Mouse (Mus musculus) CH12F3 (cell line): ENCODE results near the gene Rnd2.
"Not testable (repeated sequence)": the region's sequence is repeated elsewhere in the genome, so short reads cannot be mapped to it uniquely, and the experiment has no call there.

Source experiments
- in situ Hi-C: fragments of 300-500 bp; cut with MboI; formaldehyde crosslinking; loops from 2 replicates; pipeline ENCODE4 v1.14.3; 2020; ENCODE audit warnings: low sequenced_read_pairs

Rnd2 gene

DNA sequence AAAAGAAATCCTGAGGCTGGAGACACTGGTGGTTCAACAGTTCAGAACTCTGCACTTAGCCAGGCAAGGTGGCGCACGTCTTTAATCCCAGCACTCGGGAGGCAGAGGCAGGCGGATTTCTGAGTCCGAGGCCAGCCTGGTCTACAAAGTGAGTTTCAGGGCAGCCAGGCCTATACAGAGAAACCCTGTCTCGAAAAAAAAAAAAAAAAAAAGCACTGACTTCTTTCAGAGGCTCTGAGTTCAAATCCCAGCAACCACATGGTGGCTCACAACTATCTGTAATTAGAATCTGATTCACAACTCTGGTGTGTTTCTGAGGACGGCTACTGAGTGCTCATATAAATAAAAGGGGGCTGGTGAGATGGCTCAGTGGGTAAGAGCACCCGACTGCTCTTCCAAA lies 17.9 kb upstream of the Rnd2 start:
- in situ Hi-C loops, result not testable (repeated sequence)

DNA sequence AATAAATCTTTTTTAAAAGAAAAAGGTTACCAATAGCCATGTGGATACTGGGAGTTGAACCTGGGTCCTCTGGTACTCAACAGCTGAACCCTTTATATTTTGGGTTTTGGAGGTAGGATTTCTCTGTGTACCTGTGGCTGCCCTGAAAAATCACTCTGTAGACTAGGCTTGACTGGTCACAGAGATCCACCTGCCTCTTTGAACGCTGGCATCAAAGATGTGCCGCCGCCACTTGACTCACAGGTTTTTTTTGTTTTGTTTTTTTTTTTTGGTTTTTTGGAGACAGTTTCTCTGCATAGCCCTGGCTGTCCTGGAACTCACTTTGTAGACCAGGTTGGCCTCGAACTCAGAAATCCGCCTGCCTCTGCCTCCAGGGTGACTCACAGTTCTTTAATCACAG lies 17.0 kb upstream of the Rnd2 start:
- in situ Hi-C loops, result no loop called here

DNA sequence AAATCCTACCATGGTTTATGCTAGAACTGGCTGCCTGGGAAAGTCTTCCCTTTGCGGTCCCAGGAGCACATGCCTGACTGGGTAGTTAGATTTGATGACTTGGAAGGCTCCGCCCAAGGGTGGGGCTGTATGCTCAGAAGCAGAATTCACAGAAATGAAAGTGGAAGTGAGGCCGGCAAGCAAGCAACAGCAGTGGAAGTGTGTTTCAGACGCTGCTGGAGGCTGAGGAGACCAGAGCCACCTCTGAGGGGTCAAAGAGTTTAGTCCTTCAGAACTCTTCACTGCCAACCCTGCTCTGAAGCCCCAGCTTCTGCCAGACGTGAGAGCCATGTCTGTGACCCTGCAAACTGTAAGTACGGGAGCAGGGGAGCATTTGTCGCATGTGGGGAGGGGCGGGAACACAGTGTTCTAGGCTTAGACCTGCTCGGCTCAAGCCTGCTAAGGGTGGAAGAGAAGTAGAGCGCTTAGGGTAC lies 16.5 kb upstream of the Rnd2 start, which contains the start of gene Ifi35:
Ifi35 (plus strand) TSS at position 134 of the 473 bp plus-strand sequence.
- in situ Hi-C loops, result no loop called here

DNA sequence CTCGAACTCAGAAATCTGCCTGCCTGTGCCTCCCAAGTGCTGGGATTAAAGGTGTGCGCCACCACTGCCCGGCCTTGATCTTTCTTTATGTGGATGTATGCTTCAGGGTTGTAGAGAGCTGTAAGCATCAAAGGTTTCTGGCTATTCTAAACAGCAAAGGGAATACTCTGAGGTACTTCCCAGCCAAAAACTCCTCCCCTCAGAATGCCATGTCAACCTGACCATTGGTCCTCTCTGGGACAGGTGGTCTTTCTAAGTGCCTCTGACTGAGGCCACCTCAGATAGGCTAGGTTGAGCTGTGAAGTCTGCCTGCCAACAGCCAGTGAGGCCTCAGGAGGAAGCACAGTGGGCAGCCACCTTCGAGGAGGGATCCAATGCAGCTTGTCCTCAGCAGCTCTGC lies 15.9 kb upstream of the Rnd2 start:
- in situ Hi-C loops, result no loop called here

DNA sequence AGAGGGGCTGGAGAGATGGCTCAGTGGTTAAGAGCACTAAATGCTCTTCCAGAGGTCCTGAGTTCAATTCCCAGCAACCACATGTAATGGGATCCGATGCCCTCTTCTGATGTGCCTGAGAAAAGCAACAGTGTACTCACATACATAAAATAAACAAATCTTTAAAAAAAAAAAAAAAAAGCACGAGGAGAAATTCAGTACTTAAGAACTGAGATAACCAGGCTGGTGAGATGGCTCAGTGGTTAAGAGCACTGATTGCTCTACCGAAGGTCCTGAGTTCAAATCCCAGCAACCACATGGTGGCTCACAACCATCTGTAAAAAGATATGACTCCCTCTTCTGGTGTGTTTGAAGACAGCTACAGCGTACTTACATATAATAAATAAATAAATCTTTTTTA lies 15.2 kb upstream of the Rnd2 start:
- in situ Hi-C loops, result not testable (repeated sequence)

DNA sequence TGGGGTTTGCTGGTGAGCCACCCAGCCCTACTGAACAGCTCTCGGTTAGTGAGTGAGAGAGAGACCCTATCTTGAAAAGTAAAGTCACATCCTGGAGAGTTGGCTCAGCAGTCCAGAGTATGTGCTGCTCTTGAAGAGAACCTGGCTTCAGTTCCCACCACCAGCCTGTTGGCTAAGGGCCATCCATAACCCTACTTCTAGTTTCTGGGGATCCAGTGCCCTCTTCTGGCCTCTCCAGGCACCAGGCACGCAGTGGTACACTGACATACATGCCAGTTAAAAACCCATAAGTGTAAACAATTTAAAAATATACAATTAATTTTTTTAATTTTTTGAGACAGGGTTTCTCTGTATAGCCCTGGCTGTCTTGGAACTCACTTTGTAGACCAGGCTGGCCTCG lies 14.4 kb upstream of the Rnd2 start:
- in situ Hi-C loops, result no loop called here

DNA sequence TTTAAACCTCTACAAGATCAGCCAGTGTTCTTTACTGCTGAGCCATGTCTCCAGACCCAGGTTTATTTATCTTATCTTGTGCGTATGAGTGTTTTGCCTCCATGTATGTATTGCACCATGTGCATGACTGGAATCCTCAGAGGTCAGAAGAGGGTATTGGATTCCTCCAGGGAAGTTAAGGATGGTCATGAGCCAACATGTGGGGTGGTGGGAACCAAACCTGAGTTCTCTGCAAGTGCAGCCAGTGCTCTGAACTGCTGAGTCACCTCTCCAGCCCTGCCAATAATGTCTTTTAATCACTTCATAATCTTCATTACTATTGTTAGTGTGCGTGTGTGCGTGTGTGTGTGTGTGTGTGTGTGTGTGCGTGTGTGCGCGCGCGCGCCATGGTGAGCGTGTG lies 13.3 kb upstream of the Rnd2 start:
- in situ Hi-C loops, result no loop called here

DNA sequence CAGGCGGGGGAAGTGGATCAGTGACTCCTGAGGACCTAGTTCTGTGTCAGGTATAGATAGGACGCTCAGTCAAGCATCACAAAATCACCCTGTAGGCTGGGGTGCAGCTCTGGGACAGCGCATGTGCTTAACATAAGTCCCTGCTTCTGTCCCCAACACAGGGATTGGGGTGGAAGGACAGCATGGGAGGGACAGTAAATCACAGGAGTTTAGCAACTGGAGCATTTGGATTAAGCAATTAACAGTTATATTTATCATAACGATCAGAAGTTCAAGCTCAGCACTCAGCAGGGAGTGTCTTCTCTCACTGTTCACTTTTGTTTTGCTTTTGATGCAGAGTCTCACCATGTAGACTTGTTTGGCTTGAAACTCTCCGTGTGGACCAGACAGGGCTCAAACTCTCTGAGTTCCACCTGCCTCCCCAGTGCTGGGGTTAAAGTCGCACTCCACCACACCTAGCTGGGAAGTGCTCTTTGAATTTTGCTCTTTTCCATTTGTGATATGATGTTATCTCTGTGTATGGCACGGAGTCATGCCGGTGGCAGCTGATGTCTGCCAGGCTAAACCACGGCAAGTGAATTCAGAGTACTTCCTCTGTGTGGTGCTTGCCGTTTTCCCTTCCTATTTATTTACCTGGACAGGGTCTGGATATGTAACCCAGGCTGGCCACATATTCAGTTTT lies 12.6 kb upstream of the Rnd2 start:
- in situ Hi-C loops, result no loop called here

DNA sequence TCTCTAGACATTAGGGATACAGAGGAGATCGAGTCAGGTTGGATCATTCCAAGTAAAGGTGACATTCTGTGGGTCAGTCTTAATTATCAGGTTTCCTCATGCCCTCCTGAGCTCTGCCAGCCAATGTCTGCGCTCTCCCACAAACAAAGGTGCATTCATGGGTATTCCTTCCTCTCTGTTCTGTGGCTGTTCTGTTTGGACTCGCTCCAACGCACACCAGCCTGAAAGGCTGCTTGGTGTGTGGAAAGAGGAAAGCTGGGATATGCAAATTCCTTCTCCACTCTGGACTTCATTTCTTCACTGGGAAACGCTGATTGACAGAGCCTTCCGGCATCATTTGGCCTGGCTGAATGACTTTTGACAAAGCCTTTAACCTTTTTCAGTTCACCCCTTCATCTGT lies 10.1 kb upstream of the Rnd2 start:
- in situ Hi-C loops, result no loop called here

DNA sequence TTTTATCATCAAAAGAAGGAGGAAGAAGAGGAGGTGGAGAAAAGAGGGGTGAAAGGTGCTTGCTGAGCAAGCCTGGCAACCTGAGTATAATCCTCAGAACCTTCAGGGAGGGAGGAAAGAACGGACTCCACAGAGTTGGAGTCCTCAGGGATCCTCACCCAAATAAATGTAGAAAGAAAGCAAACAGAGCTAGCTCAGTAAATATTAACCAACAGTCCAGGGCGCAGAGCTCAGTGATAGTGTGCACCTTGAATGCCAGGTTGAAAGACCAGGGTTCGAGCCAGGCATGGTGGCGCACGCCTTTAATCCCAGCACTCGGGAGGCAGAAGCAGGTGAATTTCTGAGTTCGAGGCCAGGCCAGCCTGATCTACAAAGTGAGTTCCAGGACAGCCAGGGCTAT lies 9.2 kb upstream of the Rnd2 start:
- in situ Hi-C loops, result no loop called here

DNA sequence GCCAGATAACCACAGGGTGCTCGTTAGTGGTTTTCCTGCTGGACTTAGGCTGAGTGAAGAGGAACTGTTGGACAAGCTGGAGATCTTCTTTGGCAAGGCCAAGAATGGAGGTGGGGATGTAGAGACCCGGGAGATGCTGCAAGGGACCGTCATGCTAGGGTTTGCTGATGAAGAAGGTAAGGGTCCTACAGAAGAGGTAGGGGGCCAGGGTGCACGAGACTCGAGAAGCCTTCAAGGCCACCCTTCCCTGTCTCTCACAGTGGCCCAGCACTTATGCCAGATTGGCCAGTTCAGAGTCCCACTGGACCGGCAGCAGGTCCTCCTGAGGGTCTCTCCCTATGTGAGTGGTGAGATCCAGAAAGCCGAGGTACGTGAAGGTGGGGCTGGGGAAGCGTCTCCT lies 7.2 kb upstream of the Rnd2 start:
- in situ Hi-C loops, result no loop called here

DNA sequence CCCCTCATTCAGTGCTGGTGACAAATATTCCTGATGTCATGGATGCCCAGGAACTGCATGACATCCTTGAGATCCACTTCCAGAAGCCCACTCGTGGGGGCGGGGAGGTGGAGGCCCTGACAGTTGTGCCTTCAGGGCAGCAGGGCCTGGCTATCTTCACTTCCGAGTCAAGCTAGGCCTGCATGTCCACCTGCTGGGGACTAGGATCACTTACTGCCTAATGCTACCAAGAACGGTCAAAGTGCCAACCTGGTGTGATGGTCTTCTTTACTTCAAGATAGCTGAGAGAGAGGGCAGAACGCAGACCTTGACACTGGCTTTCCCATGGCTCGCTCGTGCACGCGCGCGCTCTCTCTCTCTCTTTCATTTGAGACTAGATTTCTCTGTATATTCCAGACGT lies 6.6 kb upstream of the Rnd2 start:
- in situ Hi-C loops, result no loop called here

DNA sequence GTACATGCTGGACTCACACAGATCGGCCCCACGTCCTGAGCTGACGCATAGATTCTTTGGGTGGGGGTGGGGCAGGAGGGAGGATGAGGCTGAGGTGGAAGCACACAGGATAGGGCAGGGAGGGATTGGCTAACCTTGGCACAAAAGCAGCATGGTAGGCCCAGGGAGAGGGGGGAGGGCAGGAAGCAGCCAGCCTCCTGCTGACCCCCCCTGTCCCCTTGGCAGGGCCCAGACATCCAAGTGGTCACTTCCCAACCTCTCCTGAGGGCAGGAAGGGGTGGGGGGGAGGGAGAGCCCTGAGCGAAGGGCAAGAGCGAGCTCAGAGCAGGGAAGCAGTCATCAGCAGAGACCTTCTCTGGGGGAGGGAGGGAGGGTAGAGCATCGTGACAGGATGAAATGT lies 5.1 kb upstream of the Rnd2 start:
- in situ Hi-C loops, result no loop called here

DNA sequence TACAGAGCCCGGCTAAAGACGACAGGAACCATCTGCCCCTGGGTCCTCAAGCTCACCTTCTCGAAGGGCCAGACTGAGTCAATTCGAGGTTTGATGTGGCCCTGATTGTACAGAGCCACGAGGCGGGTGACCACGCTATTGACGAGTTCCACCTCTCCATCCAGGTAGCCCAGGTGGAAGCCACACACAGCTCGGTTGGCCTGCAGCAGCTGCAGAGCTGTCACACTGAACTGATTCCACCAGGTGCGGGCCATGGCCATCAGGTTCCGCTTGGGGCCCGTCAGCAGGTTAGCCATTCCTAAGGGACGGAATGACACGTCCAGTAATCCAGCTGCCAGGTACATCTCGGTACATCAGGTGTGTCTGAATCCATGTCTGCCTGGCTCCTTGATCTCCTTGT lies 4.5 kb upstream of the Rnd2 start:
- in situ Hi-C loops, result no loop called here

DNA sequence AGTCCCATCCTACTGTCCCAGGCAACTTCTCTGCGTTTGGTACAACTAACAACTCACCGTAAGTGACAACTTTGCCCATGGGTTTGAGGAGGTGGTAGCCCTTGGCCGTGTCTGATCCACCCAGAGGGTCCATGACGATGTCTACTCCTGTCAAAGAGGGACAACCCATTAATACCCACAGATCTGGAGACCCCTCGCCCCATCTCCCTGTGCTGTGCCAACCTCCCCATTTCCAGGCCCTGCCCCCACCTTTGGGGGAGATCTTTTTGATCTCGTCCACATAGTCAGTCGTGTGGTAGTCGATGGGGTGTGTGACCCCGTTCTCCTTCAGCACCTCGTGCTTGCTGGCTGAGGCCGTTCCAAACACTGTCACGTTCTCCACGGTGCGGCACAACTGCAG lies 2.7 kb upstream of the Rnd2 start:
- in situ Hi-C loops, result no loop called here

DNA sequence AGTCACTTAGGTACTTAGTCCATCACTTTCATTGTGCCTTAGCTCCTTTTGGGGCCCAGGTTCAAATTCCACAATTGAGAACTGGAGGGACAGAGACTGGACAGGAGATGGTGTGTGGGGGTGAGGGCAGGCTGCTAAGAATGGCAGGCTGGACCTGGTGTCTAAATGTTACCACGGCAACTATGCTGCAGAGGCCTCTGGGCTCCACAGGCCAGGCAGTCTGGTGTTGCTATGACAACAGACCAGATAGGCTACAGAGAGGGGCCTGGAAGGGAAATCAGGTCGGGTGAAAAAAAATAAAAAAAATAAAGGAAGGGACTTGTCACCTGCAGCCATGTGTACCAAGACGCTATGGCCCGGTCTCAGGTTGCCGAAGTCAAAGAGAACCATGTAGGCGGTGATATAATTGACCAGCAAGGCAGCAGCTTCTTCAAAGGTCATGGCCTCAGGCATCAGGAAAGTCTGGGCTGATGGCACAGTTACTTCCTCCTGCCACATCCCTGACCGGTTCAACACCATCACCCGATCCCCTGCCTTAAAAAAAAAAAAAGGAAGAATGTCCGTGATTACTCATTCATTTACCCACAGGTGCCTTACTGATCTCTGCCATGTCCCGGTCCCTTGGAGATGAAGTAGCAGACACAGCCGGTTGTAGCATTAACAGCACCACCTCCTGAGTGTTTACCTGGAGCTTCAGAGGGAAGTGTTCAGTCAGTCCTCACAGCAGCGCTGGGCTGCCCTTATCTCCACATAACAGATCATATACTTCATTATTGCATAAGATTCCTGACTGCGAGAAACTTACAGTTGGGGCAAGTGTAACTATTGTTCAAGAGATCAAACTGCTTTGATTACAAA lies 2.0 kb upstream of the Rnd2 start:
- in situ Hi-C loops, result no loop called here

DNA sequence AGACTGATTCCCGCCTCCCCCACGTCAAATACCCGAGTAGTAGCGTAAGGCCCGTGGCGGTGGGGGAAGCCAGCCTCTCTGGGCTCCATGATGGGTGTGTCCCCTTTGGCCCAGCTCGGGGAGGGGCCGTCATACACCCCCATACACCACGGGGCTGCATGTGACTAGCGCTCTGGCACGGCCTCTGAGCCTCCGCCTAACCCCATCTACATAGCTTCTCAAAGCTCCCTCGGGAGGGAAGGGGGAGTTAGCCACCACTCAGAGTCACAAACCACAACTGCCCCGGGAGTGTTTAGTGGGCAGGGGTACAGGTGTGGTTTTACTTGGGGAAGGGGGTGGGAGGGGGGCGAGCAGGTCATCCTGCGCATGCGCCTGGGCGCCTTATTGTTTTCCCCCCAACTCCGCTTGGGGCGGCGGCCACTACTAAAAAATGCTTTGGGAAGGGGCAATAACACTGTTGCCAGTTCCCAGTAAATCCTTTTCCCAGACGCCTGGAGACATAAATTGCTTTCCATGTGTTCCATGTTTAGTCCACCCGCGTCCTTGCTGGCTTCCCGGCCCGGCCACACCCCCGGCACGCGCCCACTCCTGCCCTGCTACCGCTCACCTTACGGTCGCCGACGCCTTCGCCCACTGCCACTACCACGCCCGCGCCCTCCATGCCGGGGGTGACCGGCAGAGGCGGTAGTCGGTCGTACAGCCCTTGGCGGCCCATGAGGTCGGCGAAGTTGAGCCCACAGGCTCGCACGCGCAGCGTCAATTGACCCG lies 486 bp downstream of the Rnd2 start:
- in situ Hi-C loops, result no loop called here

DNA sequence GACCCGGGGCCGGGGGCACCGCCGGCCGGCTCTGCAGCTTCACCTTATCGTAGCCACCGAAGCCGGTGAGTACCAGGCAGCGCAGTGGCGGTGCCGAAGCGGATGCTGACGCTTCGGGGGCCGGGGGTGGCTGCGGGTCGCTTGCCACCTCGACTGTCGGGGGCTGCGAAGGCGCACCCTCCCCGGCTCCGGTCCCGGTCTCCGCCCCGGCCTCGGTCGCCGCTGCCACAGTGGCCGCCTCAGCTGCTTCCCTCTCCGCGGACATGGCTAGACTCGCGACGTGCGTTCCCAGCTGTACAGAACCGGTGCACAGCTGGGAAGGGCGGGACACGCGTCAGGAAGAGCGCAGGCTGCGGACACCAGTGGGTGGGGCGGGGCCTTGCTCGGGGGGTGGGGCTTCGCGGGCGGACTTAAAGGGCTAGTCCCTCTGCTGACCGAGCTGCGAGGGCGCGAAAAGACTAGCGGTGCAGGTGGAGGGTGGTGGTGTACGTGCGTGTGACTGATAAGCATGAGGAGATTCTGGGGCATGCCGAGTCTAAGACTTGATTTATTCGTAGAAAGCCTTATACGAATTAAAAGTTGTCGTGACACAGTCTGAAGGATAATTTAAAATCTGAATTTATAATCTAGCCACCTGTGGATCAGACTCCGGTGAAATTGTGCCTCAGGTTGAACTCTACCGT lies 1.2 kb downstream of the Rnd2 start, which contains the start of gene Vat1:
Vat1 (minus strand) TSS at position 362 of the 683 bp plus-strand sequence.
- in situ Hi-C loops, result no loop called here

DNA sequence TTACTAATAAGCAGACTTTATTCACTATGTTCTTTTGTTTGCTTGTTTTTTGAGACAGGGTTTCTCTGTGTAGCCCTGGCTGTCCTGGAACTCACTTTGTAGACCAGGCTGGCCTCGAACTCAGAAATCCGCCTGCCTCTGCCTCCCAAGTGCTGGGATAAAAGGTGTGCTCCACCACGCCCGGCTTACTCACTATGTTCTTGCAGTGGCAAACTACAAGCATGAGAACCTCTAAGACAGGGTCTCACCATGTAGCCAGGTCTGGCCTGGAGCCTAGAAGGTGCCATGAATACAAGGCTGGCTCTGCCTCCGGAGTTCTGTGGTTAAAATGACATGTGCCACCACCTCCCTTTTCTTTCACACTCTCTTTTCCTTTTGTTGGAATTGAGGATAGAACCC lies 1.8 kb downstream of the Rnd2 start:
- in situ Hi-C loops, result not testable (repeated sequence)

DNA sequence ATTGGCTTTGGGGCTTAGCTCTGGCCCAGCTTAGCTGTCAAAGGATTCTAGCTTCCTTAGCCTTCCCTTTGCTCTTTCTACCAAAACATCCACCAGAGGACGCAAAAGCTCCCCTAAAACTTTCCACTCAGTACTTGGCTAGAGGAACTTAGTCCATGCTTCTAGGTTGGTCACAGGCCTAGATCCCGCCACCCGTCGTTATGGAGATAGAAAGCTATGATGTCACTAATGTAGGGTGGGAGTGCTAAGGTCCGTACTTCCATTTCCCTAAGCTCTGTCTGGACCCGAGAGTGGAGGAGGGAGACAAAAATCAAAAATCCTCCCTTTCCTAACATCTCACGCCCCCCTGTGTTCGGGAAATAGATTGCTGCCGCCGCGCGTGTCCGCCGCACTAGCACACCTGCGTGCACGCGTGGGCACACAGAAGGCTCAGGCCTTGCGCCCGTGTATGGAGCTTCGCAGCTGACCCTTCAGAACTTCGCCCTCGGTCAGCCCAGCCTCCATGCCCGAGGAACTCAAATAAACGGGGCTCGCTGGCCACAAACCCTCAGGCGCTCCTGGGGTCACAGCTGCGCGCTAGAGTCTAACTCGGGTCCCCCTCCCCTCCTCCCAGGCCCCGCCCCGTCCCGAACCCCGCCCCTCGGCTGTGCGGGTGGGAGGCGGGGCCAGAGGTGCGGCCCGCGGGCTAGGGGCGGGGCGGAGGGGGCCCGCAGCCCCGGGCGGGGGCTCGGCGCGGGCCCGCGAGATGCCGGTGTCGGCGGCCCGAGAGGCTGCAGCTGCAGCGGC lies 2.9 kb downstream of the Rnd2 start:
- in situ Hi-C loops, result no loop called here
